Mouse (Mus musculus) small intestine, adult 2 months (tissue): ENCODE results near the gene Hist2h3c1. TPM values are rescaled to one million over a fixed set of nuclear protein-coding genes. Genes with fewer than 3 reads are reported as not detected.
"Not testable (repeated sequence)": the region's sequence is repeated elsewhere in the genome, so short reads cannot be mapped to it uniquely, and the experiment has no call there.

Experiments
- H3K27ac ChIP-seq: fragments of 200-500 bp; 2 replicates; pipeline ENCODE4 v1.5.1; 2012; ENCODE audit warnings: low read depth, low read length, control low read depth, inconsistent platforms; ENCODE audit not compliant: insufficient read depth
- H3K27me3 ChIP-seq: fragments of 200-500 bp; 2 replicates; pipeline ENCODE4 v1.6.1; 2012; ENCODE audit warnings: mild to moderate bottlenecking, moderate library complexity, low read length, inconsistent platforms; ENCODE audit not compliant: control insufficient read depth, insufficient read depth
- H3K36me3 ChIP-seq: fragments of 200-500 bp; 2 replicates; pipeline ENCODE4 v1.6.1; 2012; ENCODE audit warnings: mild to moderate bottlenecking, low read length, control low read depth, inconsistent platforms; ENCODE audit not compliant: control insufficient read depth, insufficient read depth
- H3K4me1 ChIP-seq: fragments of 200-500 bp; 2 replicates; pipeline ENCODE4 v1.6.1; 2012; ENCODE audit warnings: low read length, inconsistent platforms, mixed read lengths; ENCODE audit not compliant: control insufficient read depth, insufficient read depth, insufficient read length
- H3K4me3 ChIP-seq: fragments of 200-500 bp; 2 replicates; pipeline ENCODE4 v1.5.1; 2012; ENCODE audit warnings: low read depth, mild to moderate bottlenecking, control low read depth, inconsistent platforms, low read length, moderate library complexity
- CTCF ChIP-seq: fragments of 200-500 bp; IDR thresholded peaks from 2 replicates; pipeline ENCODE4 v1.5.1; 2012; ENCODE audit warnings: low read depth, mild to moderate bottlenecking, control low read depth, inconsistent platforms, low read length, moderate library complexity, mixed read lengths; ENCODE audit not compliant: insufficient replicate concordance, insufficient read length; ENCODE audit errors: extremely low read depth
- POLR2A ChIP-seq: fragments of 200-500 bp; IDR thresholded peaks from 2 replicates; pipeline ENCODE4 v1.6.1; 2012; ENCODE audit warnings: low read depth, mild to moderate bottlenecking, control low read depth, inconsistent platforms, low read length, moderate library complexity
- WGBS: fragments of 180-500 bp; shearing (Covaris S2); methylation state at CpG from one replicate; pipeline ENCODE4 v1.1.7; 2018; 5-methylcytosine and 5-hydroxymethylcytosine counted together
- polyA plus RNA-seq: library from polyadenylated mRNA; depleted of rRNA; stranded (reverse); fragments of >200 nt; gene quantifications from 2 replicates; pipeline ENCODE4 v1.2.3, GENCODE M21; 2012

The Hist2h3c1 gene
- polyA plus RNA-seq, 1 experiment: not detected

DNA sequence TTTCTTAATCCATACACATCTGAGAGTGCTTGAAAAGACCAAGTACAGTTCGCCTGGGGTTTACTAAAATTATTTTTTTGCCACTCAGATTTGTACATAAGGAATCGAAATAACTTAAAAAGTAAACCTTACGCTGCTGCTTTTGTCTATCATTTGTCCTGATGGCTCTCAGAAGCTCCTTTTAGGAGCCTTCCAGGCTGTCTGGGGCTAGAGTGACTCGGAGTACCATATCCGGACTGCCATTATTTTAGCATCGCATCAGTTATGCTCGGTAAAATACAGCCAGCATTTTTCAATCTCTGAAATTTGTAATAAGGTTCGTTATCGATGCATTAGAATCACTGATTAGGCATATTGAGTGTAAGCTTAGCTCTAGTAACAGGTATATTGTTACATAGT, 5.7 kb upstream of the Hist2h3c1 start:
- Histone ChIP-seq H3K27me3 (no peaks in the 10 kb centered on the region), H3K4me3 (no peak overlapping the region), H3K4me1 (peaks cover 6% of the 10 kb centered on the region; the same call in 1 of the 2 replicates), H3K36me3 (no peaks in the 10 kb centered on the region), H3K27ac (0 out of 2 replicates have a peak overlapping the region, but pooled peaks have one; percentile 44)
- TF ChIP-seq POLR2A: no peak
- no peak for TF ChIP-seq CTCF
- WGBS: 80% methylated on average over 9 of the region's 9 CpGs

DNA sequence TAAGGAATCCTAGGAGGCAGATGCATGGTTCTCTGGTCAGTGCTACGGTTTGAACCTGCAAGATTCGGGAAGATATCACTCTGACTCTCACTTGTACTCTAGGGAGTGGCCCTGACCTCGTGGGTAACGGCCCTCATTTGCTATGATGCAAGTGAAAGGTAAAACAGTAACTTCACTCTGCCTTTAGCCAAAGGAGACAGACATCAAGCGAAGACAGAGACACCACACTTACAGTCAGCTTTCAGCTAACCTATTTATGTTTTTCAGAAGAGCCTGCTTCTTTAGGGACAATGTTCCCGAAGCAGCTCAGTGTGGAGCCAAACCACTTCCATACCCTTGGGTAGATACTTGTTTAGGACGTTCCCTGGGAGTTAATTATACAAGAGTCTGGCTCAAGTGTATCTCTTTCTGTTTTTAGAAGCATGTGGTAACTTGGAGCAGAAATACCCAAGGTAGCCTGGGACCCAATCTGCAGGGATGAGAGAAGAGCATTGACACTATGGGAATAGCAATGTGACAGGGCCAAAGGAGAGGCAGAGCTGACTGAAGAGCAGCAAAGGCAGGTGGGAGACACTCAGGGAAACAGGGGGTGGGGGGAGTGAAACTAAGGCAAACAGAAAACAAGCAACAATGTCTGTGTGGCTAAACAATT, 2.4 kb upstream of the Hist2h3c1 start:
- TF ChIP-seq POLR2A (no peak), CTCF (no peak)
- H3K4me3 ChIP-seq: no peak overlapping the region

DNA sequence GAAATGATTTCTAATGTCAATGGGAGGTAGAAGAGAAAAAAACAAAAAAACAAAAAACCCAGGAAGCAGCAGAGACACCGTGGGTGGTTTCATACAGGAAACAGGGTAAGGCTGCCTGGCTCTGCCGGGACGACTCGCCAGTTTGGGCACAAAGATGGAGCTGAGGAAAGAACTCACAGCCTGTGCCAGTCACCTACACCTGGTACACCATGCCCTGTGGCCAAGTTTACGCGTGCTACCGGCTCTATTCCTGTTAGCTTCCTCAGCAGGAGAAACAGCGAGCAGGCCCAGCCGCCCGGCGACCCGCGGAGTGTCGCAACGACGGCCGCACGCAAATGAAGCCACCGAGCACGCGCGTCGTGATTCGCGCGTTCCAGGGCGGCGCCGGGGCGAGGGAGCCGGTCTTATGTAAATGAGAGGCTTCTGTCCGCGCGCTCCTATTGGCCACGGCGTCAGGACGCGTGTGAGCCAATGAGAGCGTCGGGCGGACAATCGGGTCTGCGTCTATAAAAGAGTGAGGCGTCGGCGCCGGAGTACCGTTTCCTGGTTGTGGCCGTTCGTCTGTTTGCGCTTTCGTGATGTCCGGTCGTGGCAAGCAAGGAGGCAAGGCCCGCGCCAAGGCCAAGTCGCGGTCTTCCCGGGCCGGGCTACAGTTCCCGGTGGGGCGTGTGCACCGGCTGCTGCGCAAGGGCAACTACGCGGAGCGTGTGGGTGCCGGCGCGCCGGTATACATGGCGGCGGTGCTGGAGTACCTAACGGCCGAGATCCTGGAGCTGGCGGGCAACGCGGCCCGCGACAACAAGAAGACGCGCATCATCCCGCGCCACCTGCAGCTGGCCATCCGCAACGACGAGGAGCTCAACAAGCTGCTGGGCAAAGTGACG, 1.2 kb upstream of the Hist2h3c1 start, which contains the start of gene Hist2h2aa1:
Hist2h2aa1 (plus strand) TSS at position 495 of the 884 bp plus-strand sequence.
- not testable (repeated sequence) for H3K27me3 ChIP-seq, H3K4me1 ChIP-seq, H3K36me3 ChIP-seq
- Histone ChIP-seq H3K27ac (peak within 1 kb of the TSS; percentile 100), H3K4me3 (peak within 1 kb of the TSS; percentile 76)
- peak; percentile 49; the same call in 1 of the 2 replicates for TF ChIP-seq POLR2A
- under 1% methylated on average over 40 of the region's 88 CpGs for WGBS

More for the DNA sequence above, 2.4 kb upstream of the Hist2h3c1 start:
- Histone ChIP-seq H3K4me1 (peaks cover 6% of the 10 kb centered on the region; the same call in 1 of the 2 replicates), H3K27ac (peak overlapping the region; percentile 74), H3K36me3 (no peaks in the 10 kb centered on the region), H3K27me3 (no peaks in the 10 kb centered on the region)
- WGBS: 29% methylated on average over 7 of the region's 7 CpGs

DNA sequence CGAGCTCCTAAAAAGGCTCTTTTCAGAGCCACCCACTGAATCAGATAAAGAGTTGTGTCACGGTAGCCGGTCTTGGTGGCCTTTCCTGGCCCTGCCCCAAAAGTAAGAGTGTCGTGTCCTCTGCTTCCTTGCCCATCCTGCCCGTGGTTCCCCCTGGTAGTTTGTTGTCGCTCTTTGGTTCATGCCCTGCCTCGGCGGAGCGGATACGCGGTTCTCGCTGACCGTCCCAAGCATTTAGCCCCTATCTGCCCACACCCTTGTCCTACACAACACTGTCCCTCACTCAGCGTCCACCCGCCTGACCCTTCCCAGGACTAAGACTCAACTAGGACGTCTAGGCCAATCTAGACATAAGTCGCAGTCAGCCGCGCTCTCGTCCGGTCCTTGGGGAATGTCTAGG, 467 bp upstream of the Hist2h3c1 start:
- 2% methylated on average over 12 of the region's 21 CpGs for WGBS
- H3K4me1 ChIP-seq: not testable (repeated sequence)
- H3K27ac ChIP-seq: peak overlapping the region; percentile 89

DNA sequence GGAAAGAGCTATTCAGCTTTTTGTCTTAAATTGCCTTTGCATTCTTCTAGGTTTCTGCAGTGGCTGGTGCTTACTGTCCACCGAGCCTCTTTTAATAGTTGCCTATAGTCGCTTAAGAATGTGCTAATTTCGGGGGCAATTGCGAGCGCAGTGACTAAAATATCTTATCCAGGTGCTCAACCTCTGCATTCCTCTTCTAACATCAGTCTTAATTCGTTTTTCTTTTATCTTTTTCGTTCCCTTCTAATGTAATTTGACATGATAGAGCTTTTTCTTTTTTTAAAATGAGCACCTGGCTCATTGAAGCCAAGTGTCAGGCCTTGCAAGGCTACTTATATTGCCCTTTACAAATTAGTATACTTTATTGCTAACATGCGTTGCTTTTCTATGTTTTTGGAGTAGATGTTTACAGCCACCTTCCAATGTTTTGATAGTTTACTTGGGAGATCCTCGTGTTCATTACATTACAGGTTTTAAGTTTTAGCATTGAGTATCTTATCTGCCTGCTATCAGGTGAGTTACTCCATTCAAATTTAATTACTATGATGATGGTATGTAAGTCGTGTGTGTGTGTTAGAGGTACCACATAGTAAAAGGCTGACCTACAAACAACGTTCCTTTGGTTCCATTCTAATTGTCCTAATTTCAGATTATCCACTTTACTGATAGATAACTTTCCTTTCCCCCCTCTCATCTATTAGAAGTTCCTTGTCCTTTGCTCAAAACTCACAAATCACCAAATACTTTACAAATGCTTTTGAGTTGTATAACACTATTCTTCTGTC, 1.1 kb downstream of the Hist2h3c1 start:
- Histone ChIP-seq H3K36me3 (no peaks in the 10 kb centered on the region), H3K4me1 (peaks cover 6% of the 10 kb centered on the region; the same call in 1 of the 2 replicates), H3K4me3 (peak overlapping the region; percentile 27; the same call in 1 of the 2 replicates), H3K27me3 (no peaks in the 10 kb centered on the region), H3K27ac (no peak overlapping the region)
- TF ChIP-seq POLR2A: no peak
- no peak for TF ChIP-seq CTCF
- 11% methylated on average over 11 of the region's 11 CpGs for WGBS

More for the DNA sequence above, 467 bp upstream of the Hist2h3c1 start:
- not testable (repeated sequence) for H3K36me3 ChIP-seq, H3K27me3 ChIP-seq
- H3K4me3 ChIP-seq: peak overlapping the region; percentile 62

DNA sequence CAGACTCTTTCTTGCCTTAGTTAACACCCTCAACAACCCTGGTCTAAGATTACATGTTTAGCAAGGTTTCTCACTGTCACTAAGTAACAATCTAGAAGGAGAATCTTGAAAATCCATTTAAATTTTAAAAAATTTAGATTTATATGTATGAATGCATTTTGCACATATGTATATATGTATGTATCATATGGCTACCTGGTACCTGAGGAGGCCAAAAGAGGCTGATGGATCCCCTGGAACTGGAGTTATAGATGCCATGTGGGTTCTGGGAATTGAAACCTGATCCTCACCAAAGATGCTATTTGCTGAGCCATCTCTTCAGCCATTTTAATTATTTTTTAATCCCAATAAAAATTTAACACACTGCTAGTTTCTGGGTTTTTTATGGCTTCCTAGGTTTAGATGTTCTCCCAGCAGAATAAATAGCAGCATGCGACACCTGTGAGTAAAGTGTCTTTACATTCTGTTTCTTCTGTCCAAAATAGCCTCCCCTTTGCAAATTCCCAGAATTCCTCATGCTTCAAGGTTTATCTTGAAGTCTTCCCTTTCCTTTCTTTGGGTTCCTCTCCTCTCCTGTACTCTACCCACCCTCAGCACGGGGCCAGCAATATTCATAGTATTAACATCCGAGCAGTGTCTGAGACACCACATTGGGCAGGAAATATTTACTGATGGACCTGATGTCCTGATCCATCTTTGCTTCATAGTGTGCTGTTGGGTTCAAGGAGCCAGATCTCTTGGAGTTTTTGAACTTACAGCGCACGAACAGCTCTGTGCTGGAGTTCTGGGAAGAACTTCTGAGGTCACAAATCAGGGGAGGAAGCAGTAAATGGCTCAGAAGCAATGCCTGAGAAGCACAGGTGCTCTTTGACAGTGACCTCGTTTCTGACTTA, 1.9 kb downstream of the Hist2h3c1 start:
- no peaks in the 10 kb centered on the region for H3K27me3 ChIP-seq
- TF ChIP-seq CTCF (no peak), POLR2A (no peak)
- H3K4me1 ChIP-seq: peaks cover 6% of the 10 kb centered on the region; the same call in 1 of the 2 replicates
- 45% methylated on average over 6 of the region's 6 CpGs for WGBS
- H3K36me3 ChIP-seq: no peaks in the 10 kb centered on the region
- no peak overlapping the region for H3K27ac ChIP-seq
- H3K4me3 ChIP-seq: no peak overlapping the region
